ENCODE assay signal across 22 mouse cellular contexts in genomic region chr3:66505476-66506076, GRCm38 (mm10).
DNase-seq lines count a peak whose midpoint lies in the region; ATAC-seq and TF ChIP-seq lines count a peak whose summit lies in the region.
"Had no signal": no experiment of that assay in that cellular context is flagged by ENCODE, and none has a peak within 500 bp of the region (broad histone marks: within the 10 kb centered on the region; RNA-seq: fewer than 3 reads in every experiment).

No protein-coding gene starts in this region.

- no peak overlapping the region for H3K4me3 ChIP-seq in forebrain, embryonic 14.5 days (ENCODE audit: low read depth, low read length)
- H3K4me3 ChIP-seq in forebrain, embryonic 12.5 days (replicated peaks): no peak overlapping the region
- no peak overlapping the region for H3K4me3 ChIP-seq in midbrain, postnatal 0 days (ENCODE audit: low read depth, low read length)
- no peak overlapping the region for H3K4me3 ChIP-seq in midbrain, embryonic 13.5 days (replicated peaks)
- H3K4me3 ChIP-seq: embryonic facial prominence, embryonic 15.5 days; forebrain, embryonic 10.5 days; heart, embryonic 10.5 days; midbrain, embryonic 12.5 days; stomach, embryonic 15.5 days had no signal

- no peaks in the 10 kb centered on the region for H3K36me3 ChIP-seq in forebrain, embryonic 14.5 days (ENCODE audit: control insufficient read depth, insufficient read depth, low read length)
- no peaks in the 10 kb centered on the region for H3K36me3 ChIP-seq in forebrain, embryonic 12.5 days (replicated peaks)
- no peaks in the 10 kb centered on the region for H3K36me3 ChIP-seq in midbrain, postnatal 0 days (ENCODE audit: insufficient read depth, low read length)
- no peaks in the 10 kb centered on the region for H3K36me3 ChIP-seq in midbrain, embryonic 13.5 days
- H3K36me3 ChIP-seq: embryonic facial prominence, embryonic 15.5 days; forebrain, embryonic 10.5 days; heart, embryonic 10.5 days; midbrain, embryonic 12.5 days; stomach, embryonic 15.5 days had no signal

- H3K9ac ChIP-seq in forebrain, embryonic 14.5 days (ENCODE audit: low read length): no peak overlapping the region
- H3K9ac ChIP-seq in forebrain, embryonic 12.5 days: no peak overlapping the region
- H3K9ac ChIP-seq in midbrain, postnatal 0 days (replicated peaks; ENCODE audit: low read length, poor library complexity, severe bottlenecking): no peak overlapping the region
- no peak overlapping the region for H3K9ac ChIP-seq in midbrain, embryonic 13.5 days (replicated peaks)
- H3K9ac ChIP-seq: embryonic facial prominence, embryonic 15.5 days; midbrain, embryonic 12.5 days; stomach, embryonic 15.5 days had no signal

- H3K9me3 ChIP-seq in forebrain, embryonic 14.5 days (replicated peaks; ENCODE audit: control insufficient read depth, low read length): no peaks in the 10 kb centered on the region
- H3K9me3 ChIP-seq in forebrain, embryonic 12.5 days: no peaks in the 10 kb centered on the region
- no peaks in the 10 kb centered on the region for H3K9me3 ChIP-seq in midbrain, postnatal 0 days (ENCODE audit: low read length)
- no peaks in the 10 kb centered on the region for H3K9me3 ChIP-seq in midbrain, embryonic 13.5 days
- H3K9me3 ChIP-seq: embryonic facial prominence, embryonic 15.5 days; forebrain, embryonic 10.5 days; heart, embryonic 10.5 days; midbrain, embryonic 12.5 days; stomach, embryonic 15.5 days had no signal

- peak; percentile 8 for DNase-seq in forebrain, embryonic 14.5 days (ENCODE audit: low spot score)
- peak; percentile 20 for DNase-seq in midbrain, postnatal 0 days (ENCODE audit: low spot score)
- peak; percentile 3 to 24 for DNase-seq in cerebellum, postnatal 36 days
- DNase-seq in skeletal muscle tissue, adult 2 months (ENCODE audit: low read depth, low spot score): peak; percentile 22
- DNase-seq in lung, postnatal 10 days: no peak
- DNase-seq in right cerebral cortex, postnatal 36 days (ENCODE audit: low spot score in 2 of 2): no peak
- DNase-seq: B cell, adult 2 months; gastrocnemius, postnatal 36 days; kidney, adult 2 months; kidney, postnatal 25 days; layer of hippocampus, adult 9-11 months; liver; lung, adult 18-20 months had no signal

- ATAC-seq in forebrain, embryonic 14.5 days: no peak
- no peak for ATAC-seq in forebrain, embryonic 12.5 days (ENCODE audit: low FRiP score)
- ATAC-seq in midbrain, postnatal 0 days (ENCODE audit: low FRiP score): no peak
- no peak for ATAC-seq in midbrain, embryonic 13.5 days
- ATAC-seq: activated CD4-positive, CD25-positive, alpha-beta regulatory T cell, adult 4 months had no signal

- TF ChIP-seq CTCF in midbrain, postnatal 0 days (IDR thresholded peaks at IDR 0.05): no peak

- no peaks in the 10 kb centered on the region for H3K27me3 ChIP-seq in forebrain, embryonic 14.5 days (replicated peaks; ENCODE audit: control insufficient read depth, insufficient read depth, low read length)
- no peaks in the 10 kb centered on the region for H3K27me3 ChIP-seq in forebrain, embryonic 12.5 days
- H3K27me3 ChIP-seq in midbrain, postnatal 0 days (ENCODE audit: insufficient read depth, low read length): no peaks in the 10 kb centered on the region
- no peaks in the 10 kb centered on the region for H3K27me3 ChIP-seq in midbrain, embryonic 13.5 days
- H3K27me3 ChIP-seq: embryonic facial prominence, embryonic 15.5 days; midbrain, embryonic 12.5 days; stomach, embryonic 15.5 days had no signal

- WGBS in forebrain, embryonic 14.5 days: 29% methylated on average over 6 of the region's 6 CpGs
- 58% methylated on average over 6 of the region's 6 CpGs for WGBS in forebrain, embryonic 12.5 days
- WGBS in midbrain, postnatal 0 days: 35% methylated on average over 6 of the region's 6 CpGs
- WGBS in midbrain, embryonic 13.5 days: 46% methylated on average over 6 of the region's 6 CpGs

- H3K4me2 ChIP-seq in forebrain, embryonic 14.5 days (ENCODE audit: low read length): no peak overlapping the region
- no peak overlapping the region for H3K4me2 ChIP-seq in forebrain, embryonic 12.5 days
- no peak overlapping the region for H3K4me2 ChIP-seq in midbrain, postnatal 0 days (ENCODE audit: low read depth, low read length, poor library complexity, severe bottlenecking)
- H3K4me2 ChIP-seq in midbrain, embryonic 13.5 days (replicated peaks): no peak overlapping the region
- H3K4me2 ChIP-seq: embryonic facial prominence, embryonic 15.5 days; midbrain, embryonic 12.5 days; stomach, embryonic 15.5 days had no signal

- H3K4me1 ChIP-seq in forebrain, embryonic 14.5 days (ENCODE audit: control insufficient read depth, insufficient read depth, low read length): no peaks in the 10 kb centered on the region
- no peaks in the 10 kb centered on the region; the same call in 1 of the 2 replicates for H3K4me1 ChIP-seq in forebrain, embryonic 12.5 days
- H3K4me1 ChIP-seq in midbrain, postnatal 0 days (ENCODE audit: insufficient read depth, low read length): 0 out of 2 replicates have a peak, but pooled peaks cover 2% of the 10 kb centered on the region
- peaks cover 10% of the 10 kb centered on the region for H3K4me1 ChIP-seq in midbrain, embryonic 13.5 days (replicated peaks)
- H3K4me1 ChIP-seq: embryonic facial prominence, embryonic 15.5 days; stomach, embryonic 15.5 days had no signal

- no peak overlapping the region for H3K27ac ChIP-seq in forebrain, embryonic 14.5 days (ENCODE audit: low read depth, low read length)
- no peak overlapping the region for H3K27ac ChIP-seq in forebrain, embryonic 12.5 days
- H3K27ac ChIP-seq in midbrain, postnatal 0 days (ENCODE audit: low read depth, low read length): no peak overlapping the region
- H3K27ac ChIP-seq in midbrain, embryonic 13.5 days: no peak overlapping the region
- H3K27ac ChIP-seq: embryonic facial prominence, embryonic 15.5 days; forebrain, embryonic 10.5 days; heart, embryonic 10.5 days; macrophage; midbrain, embryonic 12.5 days; stomach, embryonic 15.5 days had no signal

Comparison
In these comparisons a context has a peak if more than half of its experiments do, and no peak if none do; other contexts are left out.
1. DNase-seq: peak in forebrain, embryonic 14.5 days (single experiment), midbrain, postnatal 0 days (single experiment), cerebellum, postnatal 36 days (2 of 2) and skeletal muscle tissue, adult 2 months (single experiment); none in lung, postnatal 10 days (single experiment) and right cerebral cortex, postnatal 36 days (0 of 2).